Mouse (Mus musculus): ENCODE results near the gene S100z.
A peak's percentile ranks its signal among the peaks of the same experiment; 100 is the strongest.

S100z gene

GRCm38 (mm10) chr13:95444291-95444690 is 34.2 kb downstream of the S100z start:
- no peak for DNase-seq

- DNase-seq = peak; percentile 50 to 68
These were observed 34.9 kb downstream of the S100z start for GRCm38 (mm10) chr13:95443376-95444233.

- no peak for DNase-seq
These were observed 35.6 kb downstream of the S100z start for GRCm38 (mm10) chr13:95442901-95443300.

GRCm38 (mm10) chr13:95439569-95439968 is 39.0 kb downstream of the S100z start:
- no peak for DNase-seq

DNA sequence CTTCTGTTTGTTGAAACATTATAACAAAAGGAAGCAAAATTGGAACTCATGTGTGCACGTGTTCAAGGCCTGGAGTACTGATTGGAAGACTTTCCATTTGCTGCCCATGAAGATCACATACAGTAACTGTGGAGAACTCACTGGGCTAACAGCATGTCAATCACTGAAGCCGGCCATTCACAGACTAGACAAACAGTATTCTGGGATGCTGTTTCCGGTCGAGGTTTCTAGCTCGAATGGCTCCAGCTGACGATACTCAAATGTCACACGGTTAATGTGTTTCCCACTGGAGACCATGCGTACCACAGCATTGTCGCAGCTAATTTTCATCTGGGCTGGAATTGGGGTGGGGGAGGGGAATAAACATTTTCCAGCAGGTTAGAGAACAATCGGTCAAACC is 46.8 kb downstream of the S100z start:
- DNase-seq = peak; percentile 20 to 49

GRCm38 (mm10) chr13:95427499-95427898 is 51.0 kb downstream of the S100z start:
- DNase-seq = no peak

Data from kidney, postnatal 4 days (tissue).